Mouse (Mus musculus) liver, embryonic 11.5 days (tissue): ENCODE measurements around the gene Ror1. TPM values are rescaled to one million over a fixed set of nuclear protein-coding genes. Genes with fewer than 3 reads are reported as not detected.

Experiments used
- ATAC-seq: fragments of 200-750 bp; cut with Nextera tagmentation; replicated peaks from 2 replicates; pipeline ENCODE4 v1.8.0; 2017; ENCODE audit warnings: moderate number of reproducible peaks, mild to moderate bottlenecking, moderate TSS enrichment, moderate library complexity; ENCODE audit not compliant: low FRiP score
- DNase-seq: peaks from one replicate; pipeline ENCODE4 v3.0.0-alpha.2; 2017; ENCODE audit warnings: low spot score
- H3K27ac ChIP-seq: fragments of 300-500 bp; sonication (generic); 2 replicates; pipeline ENCODE4 v1.5.1; 2014; ENCODE audit warnings: mild to moderate bottlenecking, low read depth, low read length, control low read depth
- H3K27me3 ChIP-seq: fragments of 300-500 bp; sonication (generic); replicated peaks from 2 replicates; pipeline ENCODE4 v1.6.1; 2014; ENCODE audit warnings: low read length, mixed read lengths; ENCODE audit not compliant: control insufficient read depth, insufficient read depth
- H3K36me3 ChIP-seq: fragments of 300-500 bp; sonication (generic); 2 replicates; pipeline ENCODE4 v1.6.1; 2014; ENCODE audit warnings: mild to moderate bottlenecking, low read length, moderate library complexity, mixed read lengths; ENCODE audit not compliant: control insufficient read depth, insufficient read depth
- H3K4me1 ChIP-seq: fragments of 300-500 bp; sonication (generic); replicated peaks from 2 replicates; pipeline ENCODE4 v1.6.1; 2014; ENCODE audit warnings: low read length, mixed read lengths; ENCODE audit not compliant: control insufficient read depth, insufficient read depth
- H3K4me2 ChIP-seq: fragments of 300-500 bp; sonication (generic); 2 replicates; pipeline ENCODE4 v1.6.1; 2014; ENCODE audit warnings: mild to moderate bottlenecking, control low read depth, moderate library complexity
- H3K4me3 ChIP-seq: fragments of 300-500 bp; sonication (generic); 2 replicates; pipeline ENCODE4 v1.5.1; 2014; ENCODE audit warnings: low read depth, low read length, control low read depth
- H3K9ac ChIP-seq: fragments of 300-500 bp; sonication (generic); 2 replicates; pipeline ENCODE4 v1.6.1; 2014; ENCODE audit warnings: low read depth, low read length, control low read depth
- H3K9me3 ChIP-seq: fragments of 300-500 bp; sonication (generic); 2 replicates; pipeline ENCODE4 v1.6.1; 2016; ENCODE audit warnings: low read length, inconsistent platforms, mixed read lengths; ENCODE audit not compliant: control insufficient read depth
- WGBS: fragments of 180-500 bp; shearing (Covaris S2); extraction: QIAGEN DNeasy Blood & Tissue Kit; methylation state at CpG from one replicate; pipeline ENCODE4 v1.1.7; 2014; 5-methylcytosine and 5-hydroxymethylcytosine counted together
- polyA plus RNA-seq: library from polyadenylated mRNA; unstranded; fragments of >200 nt; fragmentation: Nextera tagmentation; extraction: Ambion mirVana; gene quantifications from 2 replicates; pipeline ENCODE4 v1.2.1, GENCODE M21; 2014

Gene Ror1
- polyA plus RNA-seq, 1 experiment from 2014 or later, result 4.1 TPM

DNA sequence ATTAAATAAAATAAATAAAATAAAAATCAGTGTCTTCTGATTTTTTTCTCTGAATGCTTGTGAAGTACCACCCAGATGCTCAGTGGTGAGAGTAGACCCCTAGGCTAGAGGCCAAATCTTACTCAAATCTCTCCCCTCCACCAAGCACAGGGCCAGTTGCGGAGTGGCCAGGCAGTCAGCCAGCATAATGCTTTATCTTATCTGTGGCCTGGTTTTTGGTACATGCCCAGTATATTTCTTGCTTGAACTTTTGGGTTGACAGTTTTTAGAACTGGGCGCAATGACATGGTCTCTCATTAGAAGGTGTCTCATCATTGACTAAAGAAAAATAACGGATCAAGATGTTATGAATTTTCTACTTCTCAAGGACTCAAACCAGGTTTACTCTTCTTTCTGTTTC is 136.3 kb downstream of the Ror1 start:
- Histone ChIP-seq H3K27ac (no peak overlapping the region), H3K9me3 (no peaks in the 10 kb centered on the region), H3K4me3 (no peak overlapping the region), H3K4me2 (no peak overlapping the region), H3K36me3 (no peaks in the 10 kb centered on the region), H3K9ac (no peak overlapping the region), H3K4me1 (no peaks in the 10 kb centered on the region; the same call in 1 of the 2 replicates), H3K27me3 (no peaks in the 10 kb centered on the region)
- ATAC-seq (no peak), DNase-seq (no peak)
- WGBS, result 84% methylated on average over 3 of the region's 3 CpGs

DNA sequence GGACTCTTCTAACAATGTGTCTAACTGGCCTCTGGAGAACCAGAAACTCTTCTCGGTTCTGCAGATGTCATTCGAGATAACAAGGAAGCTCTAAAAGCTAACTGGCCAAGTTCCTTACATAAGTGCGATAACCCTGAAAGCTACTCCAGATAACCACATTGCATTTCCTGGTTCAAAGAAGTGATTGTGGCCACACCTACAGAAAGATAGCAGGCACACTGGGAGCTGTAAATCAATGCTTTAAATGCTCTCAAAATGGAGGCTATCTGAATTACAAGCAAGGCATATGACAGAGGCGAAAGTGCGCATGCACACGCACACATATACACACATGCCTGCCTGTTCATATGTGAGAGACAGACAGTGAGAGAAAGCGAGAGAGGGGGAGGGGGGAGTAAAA is 136.9 kb downstream of the Ror1 start:
- Histone ChIP-seq H3K27me3 (no peaks in the 10 kb centered on the region), H3K9ac (no peak overlapping the region), H3K4me1 (no peaks in the 10 kb centered on the region; the same call in 1 of the 2 replicates), H3K4me2 (no peak overlapping the region), H3K4me3 (no peak overlapping the region), H3K27ac (no peak overlapping the region), H3K36me3 (no peaks in the 10 kb centered on the region), H3K9me3 (no peaks in the 10 kb centered on the region)
- no peak for ATAC-seq
- DNase-seq, result no peak
- WGBS, result 57% methylated on average over 7 of the region's 7 CpGs

DNA sequence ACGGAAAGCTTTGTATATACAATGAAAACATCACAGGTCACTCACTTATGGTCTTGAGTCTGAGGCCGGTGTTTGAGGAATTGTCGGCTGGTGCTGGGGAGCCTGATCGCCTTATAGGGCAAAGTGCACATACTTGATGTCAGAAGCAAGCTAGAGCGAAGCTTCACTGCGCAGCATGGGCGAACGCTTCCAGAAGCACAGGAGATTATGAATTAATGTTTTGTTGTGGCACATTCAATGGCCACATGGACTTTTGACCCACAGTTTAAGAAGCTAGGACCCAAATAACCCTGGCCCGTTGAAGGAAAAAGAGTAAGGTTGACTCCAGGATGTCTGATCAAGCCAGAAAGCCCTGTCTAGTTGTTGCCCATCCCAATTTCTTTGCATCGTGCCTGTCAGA is 138.2 kb downstream of the Ror1 start:
- no peak for DNase-seq
- Histone ChIP-seq H3K9ac (no peak overlapping the region), H3K27ac (no peak overlapping the region), H3K4me1 (no peaks in the 10 kb centered on the region; the same call in 1 of the 2 replicates), H3K27me3 (no peaks in the 10 kb centered on the region), H3K36me3 (no peaks in the 10 kb centered on the region), H3K4me2 (no peak overlapping the region), H3K4me3 (no peak overlapping the region), H3K9me3 (no peaks in the 10 kb centered on the region)
- ATAC-seq, result no peak
- WGBS, result 86% methylated on average over 10 of the region's 10 CpGs

DNA sequence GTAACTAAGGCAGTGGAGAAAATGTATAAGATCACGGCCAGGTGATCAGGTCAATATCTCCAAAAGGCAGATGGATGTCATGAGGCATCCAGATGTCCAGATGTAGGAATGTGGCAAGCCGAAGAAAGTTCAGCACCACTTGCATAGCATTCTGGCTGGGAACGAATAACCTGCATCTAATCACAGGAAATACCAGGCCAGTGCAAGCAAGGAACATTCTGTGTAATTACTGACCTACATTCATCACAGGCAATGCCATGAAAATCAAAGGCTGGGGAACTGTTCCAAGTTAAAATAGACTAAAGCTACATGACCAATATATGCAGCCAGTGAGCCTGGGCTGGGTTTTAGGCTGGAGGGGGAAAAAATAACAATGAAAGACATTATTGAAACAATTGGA is 140.7 kb downstream of the Ror1 start:
- Histone ChIP-seq H3K36me3 (no peaks in the 10 kb centered on the region), H3K4me1 (no peaks in the 10 kb centered on the region; the same call in 1 of the 2 replicates), H3K9me3 (no peaks in the 10 kb centered on the region), H3K27me3 (no peaks in the 10 kb centered on the region), H3K27ac (no peak overlapping the region), H3K4me3 (no peak overlapping the region), H3K9ac (no peak overlapping the region), H3K4me2 (no peak overlapping the region)
- ATAC-seq (no peak), DNase-seq (no peak)
- WGBS, result 63% methylated on average over 3 of the region's 3 CpGs

- no peak overlapping the region for H3K27ac ChIP-seq
- H3K4me3 ChIP-seq, result no peak overlapping the region
- DNase-seq (no peak), ATAC-seq (no peak)
- no peaks in the 10 kb centered on the region for H3K4me1 ChIP-seq
- no peak overlapping the region for H3K4me2 ChIP-seq
- WGBS, result 66% methylated on average over 6 of the region's 6 CpGs
- no peak overlapping the region for H3K9ac ChIP-seq
- H3K9me3 ChIP-seq, result no peaks in the 10 kb centered on the region
- no peaks in the 10 kb centered on the region for H3K27me3 ChIP-seq
- H3K36me3 ChIP-seq, result no peaks in the 10 kb centered on the region
Measured at GRCm38 (mm10) chr4:100242061-100242756, 146.6 kb downstream of the Ror1 start.

DNA sequence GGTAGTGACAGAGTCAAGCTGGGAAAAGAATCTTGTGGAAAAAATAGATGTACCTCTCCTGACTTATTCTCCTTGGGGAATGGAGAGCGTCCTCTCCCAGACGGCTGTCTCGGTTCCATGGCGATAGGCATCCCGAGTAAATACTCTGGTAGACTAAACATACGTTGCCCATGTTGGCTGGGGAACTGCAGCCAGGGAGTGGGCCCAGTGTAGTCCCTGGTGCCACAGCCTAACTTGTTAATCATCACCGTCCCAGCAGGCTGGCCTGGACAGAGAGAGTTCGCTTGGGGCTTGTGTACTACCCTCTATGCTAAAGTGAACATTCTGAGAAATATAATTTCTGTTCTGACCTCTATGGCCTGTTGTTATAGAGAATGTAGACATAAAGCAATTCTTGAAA is 148.7 kb downstream of the Ror1 start:
- 74% methylated on average over 8 of the region's 8 CpGs for WGBS
- no peaks in the 10 kb centered on the region for H3K9me3 ChIP-seq
- no peak overlapping the region for H3K9ac ChIP-seq
- no peak overlapping the region for H3K4me2 ChIP-seq
- H3K4me3 ChIP-seq, result no peak overlapping the region
- ATAC-seq (no peak), DNase-seq (no peak)
- H3K27ac ChIP-seq, result no peak overlapping the region
- H3K36me3 ChIP-seq, result no peaks in the 10 kb centered on the region
- H3K4me1 ChIP-seq, result no peaks in the 10 kb centered on the region
- no peaks in the 10 kb centered on the region for H3K27me3 ChIP-seq

GRCm38 (mm10) chr4:100244701-100245100 is 149.1 kb downstream of the Ror1 start:
- Histone ChIP-seq H3K4me3 (no peak overlapping the region), H3K27me3 (no peaks in the 10 kb centered on the region), H3K9me3 (no peaks in the 10 kb centered on the region), H3K27ac (no peak overlapping the region), H3K4me2 (no peak overlapping the region), H3K4me1 (no peaks in the 10 kb centered on the region), H3K9ac (no peak overlapping the region), H3K36me3 (no peaks in the 10 kb centered on the region)
- DNase-seq (no peak), ATAC-seq (no peak)
- 82% methylated on average over 6 of the region's 6 CpGs for WGBS

GRCm38 (mm10) chr4:100247826-100248225 is 152.2 kb downstream of the Ror1 start:
- 75% methylated on average over 7 of the region's 7 CpGs for WGBS
- no peaks in the 10 kb centered on the region for H3K36me3 ChIP-seq
- no peaks in the 10 kb centered on the region for H3K9me3 ChIP-seq
- DNase-seq (no peak), ATAC-seq (no peak)
- H3K27me3 ChIP-seq, result no peaks in the 10 kb centered on the region
- H3K4me3 ChIP-seq, result no peak overlapping the region
- H3K27ac ChIP-seq, result no peak overlapping the region
- H3K4me1 ChIP-seq, result no peaks in the 10 kb centered on the region
- H3K9ac ChIP-seq, result no peak overlapping the region
- H3K4me2 ChIP-seq, result no peak overlapping the region

DNA sequence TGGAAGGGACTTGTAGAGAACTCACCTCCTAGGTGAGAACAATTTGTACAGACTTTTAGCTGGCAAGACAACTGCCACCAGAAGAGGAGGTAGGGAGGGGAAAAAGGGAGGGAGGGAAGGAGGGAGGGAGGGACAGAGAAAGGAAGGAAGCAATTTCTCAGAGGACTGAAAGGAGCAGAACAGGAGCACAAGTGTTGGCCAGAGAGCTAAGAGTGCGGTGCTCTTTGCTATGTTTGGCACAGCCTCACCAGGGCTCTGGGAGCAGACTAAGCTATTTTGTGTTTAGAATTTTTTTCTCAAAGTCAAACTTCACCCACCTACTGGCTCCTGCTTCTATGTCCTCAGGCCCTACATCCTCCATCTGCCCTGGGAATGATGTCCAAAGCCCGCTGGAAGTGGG is 152.7 kb downstream of the Ror1 start:
- no peak overlapping the region for H3K27ac ChIP-seq
- 87% methylated on average over 2 of the region's 2 CpGs for WGBS

More for the DNA sequence above, 152.7 kb downstream of the Ror1 start:
- Histone ChIP-seq H3K27me3 (no peaks in the 10 kb centered on the region), H3K4me2 (no peak overlapping the region), H3K9ac (no peak overlapping the region), H3K4me1 (no peaks in the 10 kb centered on the region), H3K36me3 (no peaks in the 10 kb centered on the region), H3K9me3 (no peaks in the 10 kb centered on the region), H3K4me3 (no peak overlapping the region)
- ATAC-seq, result no peak
- DNase-seq, result no peak
